Mouse (Mus musculus) intestine, embryonic 15.5 days (tissue): Measurements from ENCODE around the gene Rgma. TPM values are rescaled to one million over a fixed set of nuclear protein-coding genes. Genes with fewer than 3 reads are reported as not detected.

Experiments
- ATAC-seq: fragments of 200-750 bp; cut with Nextera tagmentation; 2 replicates; pipeline ENCODE4 v1.8.0; 2017; ENCODE audit warnings: moderate TSS enrichment, moderate library complexity
- H3K27ac ChIP-seq: fragments of 300-500 bp; sonication (generic); 2 replicates; pipeline ENCODE4 v1.5.1; 2015; ENCODE audit warnings: mild to moderate bottlenecking, inconsistent platforms
- H3K27me3 ChIP-seq: fragments of 300-500 bp; sonication (generic); replicated peaks from 2 replicates; pipeline ENCODE4 v1.6.1; 2015; ENCODE audit warnings: inconsistent platforms
- H3K36me3 ChIP-seq: fragments of 300-500 bp; sonication (generic); 2 replicates; pipeline ENCODE4 v1.6.1; 2015; ENCODE audit warnings: inconsistent platforms
- H3K4me1 ChIP-seq: fragments of 300-500 bp; sonication (generic); replicated peaks from 2 replicates; pipeline ENCODE4 v1.6.1; 2015; ENCODE audit warnings: inconsistent platforms
- H3K4me2 ChIP-seq: fragments of 300-500 bp; sonication (generic); replicated peaks from 2 replicates; pipeline ENCODE4 v1.6.1; 2015; ENCODE audit warnings: mild to moderate bottlenecking, inconsistent platforms
- H3K4me3 ChIP-seq: fragments of 300-500 bp; sonication (generic); replicated peaks from 2 replicates; pipeline ENCODE4 v1.5.1; 2015; ENCODE audit warnings: inconsistent platforms
- H3K9ac ChIP-seq: fragments of 300-500 bp; sonication (generic); 2 replicates; pipeline ENCODE4 v1.6.1; 2015; ENCODE audit warnings: inconsistent platforms
- H3K9me3 ChIP-seq: fragments of 300-500 bp; sonication (generic); 2 replicates; pipeline ENCODE4 v1.6.1; 2016; ENCODE audit warnings: inconsistent platforms
- WGBS: fragments of 180-500 bp; shearing (Covaris S2); methylation state at CpG from one replicate; pipeline ENCODE4 v1.1.7; 2015; 5-methylcytosine and 5-hydroxymethylcytosine counted together
- polyA plus RNA-seq: library from polyadenylated mRNA; unstranded; fragments of >200 nt; fragmentation: Nextera tagmentation; extraction: Ambion mirVana; gene quantifications from 2 replicates; pipeline ENCODE4 v1.2.1, GENCODE M21; 2015

The Rgma gene
- polyA plus RNA-seq, 1 experiment from 2014 or later: 7.4 TPM

DNA sequence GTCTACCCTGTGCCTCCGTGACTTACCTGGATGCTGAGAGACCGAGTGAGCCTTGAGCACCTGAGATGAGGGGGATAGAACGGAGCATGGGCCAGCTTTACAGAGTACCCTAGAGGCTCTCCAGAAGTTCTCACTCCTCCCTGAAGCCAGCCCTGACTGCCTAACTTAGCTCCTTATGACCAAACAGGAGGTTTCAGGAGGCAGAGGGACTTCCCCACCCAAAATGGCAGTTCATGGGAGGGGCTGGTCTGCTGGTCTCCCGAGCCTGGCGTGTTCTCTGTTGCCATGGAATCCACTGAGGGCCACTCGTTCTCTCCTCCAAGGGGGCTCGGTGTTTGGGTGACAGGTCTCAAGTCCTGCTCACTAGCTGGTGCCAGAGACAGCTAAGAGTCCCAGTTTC lies 36.2 kb downstream of the Rgma start:
- no peaks in the 10 kb centered on the region for H3K4me1 ChIP-seq
- H3K4me3 ChIP-seq: no peak overlapping the region
- H3K9ac ChIP-seq: no peak overlapping the region
- H3K27ac ChIP-seq: no peak overlapping the region
- H3K9me3 ChIP-seq: no peaks in the 10 kb centered on the region
- WGBS: 74% methylated on average over 7 of the region's 7 CpGs
- ATAC-seq: no peak
- no peak overlapping the region for H3K4me2 ChIP-seq
- H3K27me3 ChIP-seq: no peaks in the 10 kb centered on the region
- H3K36me3 ChIP-seq: no peaks in the 10 kb centered on the region; the same call in 1 of the 2 replicates

DNA sequence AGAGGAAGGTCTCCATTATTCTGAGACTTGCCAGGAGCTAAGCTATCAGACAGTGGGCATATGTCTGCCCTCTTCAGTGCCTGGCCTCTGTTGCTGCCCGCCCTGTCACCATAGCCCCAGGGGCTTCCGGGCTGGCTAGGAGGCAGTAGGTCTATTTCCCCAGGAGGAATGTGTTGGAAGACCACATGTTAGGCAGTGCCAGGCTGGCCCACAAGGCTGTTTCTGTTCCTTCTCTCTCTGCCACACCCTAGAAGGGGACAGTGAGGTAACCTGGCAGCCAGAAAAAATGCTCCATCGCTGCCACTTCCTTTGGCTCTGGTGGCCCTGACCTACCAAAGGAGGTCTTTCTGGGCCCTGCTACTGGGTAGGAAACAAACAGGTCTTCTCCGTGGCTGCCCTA lies 36.7 kb downstream of the Rgma start:
- no peaks in the 10 kb centered on the region for H3K4me1 ChIP-seq
- H3K4me2 ChIP-seq: no peak overlapping the region
- H3K9ac ChIP-seq: no peak overlapping the region
- no peaks in the 10 kb centered on the region for H3K9me3 ChIP-seq
- no peaks in the 10 kb centered on the region for H3K27me3 ChIP-seq
- H3K27ac ChIP-seq: no peak overlapping the region
- WGBS: 79% methylated on average over 4 of the region's 4 CpGs
- H3K36me3 ChIP-seq: no peaks in the 10 kb centered on the region; the same call in 1 of the 2 replicates
- no peak for ATAC-seq
- no peak overlapping the region for H3K4me3 ChIP-seq

- no peak overlapping the region for H3K9ac ChIP-seq
- H3K4me1 ChIP-seq: no peaks in the 10 kb centered on the region
- no peak overlapping the region for H3K4me2 ChIP-seq
- no peaks in the 10 kb centered on the region for H3K9me3 ChIP-seq
- no peaks in the 10 kb centered on the region; the same call in 1 of the 2 replicates for H3K36me3 ChIP-seq
- H3K27ac ChIP-seq: no peak overlapping the region
- whole genome bisulfite sequencing: 73% methylated on average over 7 of the region's 7 CpGs
- ATAC-seq: no peak
- H3K27me3 ChIP-seq: no peaks in the 10 kb centered on the region
- H3K4me3 ChIP-seq: no peak overlapping the region
Observed at GRCm38 (mm10) chr7:73412419-73412818, 37.1 kb downstream of the Rgma start.

GRCm38 (mm10) chr7:73414192-73414591 lies 38.9 kb downstream of the Rgma start:
- Histone ChIP-seq H3K9ac (no peak overlapping the region), H3K4me1 (0 out of 2 replicates have a peak, but pooled peaks cover 1% of the 10 kb centered on the region), H3K9me3 (no peaks in the 10 kb centered on the region), H3K36me3 (no peaks in the 10 kb centered on the region; the same call in 1 of the 2 replicates), H3K27me3 (no peaks in the 10 kb centered on the region), H3K4me3 (no peak overlapping the region), H3K27ac (no peak overlapping the region), H3K4me2 (no peak overlapping the region)
- 73% methylated on average over 9 of the region's 14 CpGs for WGBS
- no peak for ATAC-seq

- whole genome bisulfite sequencing: 47% methylated on average over 7 of the region's 7 CpGs
- H3K9me3 ChIP-seq: no peaks in the 10 kb centered on the region
- H3K9ac ChIP-seq: no peak overlapping the region
- no peak overlapping the region for H3K27ac ChIP-seq
- H3K27me3 ChIP-seq: no peaks in the 10 kb centered on the region
- no peak for ATAC-seq
- H3K4me3 ChIP-seq: no peak overlapping the region
- no peaks in the 10 kb centered on the region for H3K36me3 ChIP-seq
- no peak overlapping the region for H3K4me2 ChIP-seq
- 0 out of 2 replicates have a peak, but pooled peaks cover 3% of the 10 kb centered on the region for H3K4me1 ChIP-seq
Observed at GRCm38 (mm10) chr7:73419375-73419774, 44.1 kb downstream of the Rgma start.

DNA sequence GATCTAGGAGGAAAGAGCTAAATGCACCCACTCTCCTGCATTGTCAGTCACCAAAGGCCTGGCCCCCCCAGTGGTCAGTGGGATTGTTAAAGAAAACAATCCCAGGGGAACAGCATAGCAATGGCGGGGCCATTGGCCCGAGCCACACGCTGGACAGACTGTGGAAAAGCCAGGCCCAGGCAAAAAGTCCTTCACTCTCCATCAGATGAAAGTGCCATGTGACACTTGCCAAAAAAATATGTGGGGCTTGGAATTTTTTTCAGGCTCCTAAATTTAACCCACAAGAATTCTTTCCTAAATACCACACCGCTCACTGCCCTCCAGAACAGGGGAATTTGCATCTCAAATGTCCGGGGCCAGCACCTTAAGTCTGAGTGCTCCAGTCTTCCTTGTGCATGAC lies 45.5 kb downstream of the Rgma start:
- Histone ChIP-seq H3K27ac (no peak overlapping the region), H3K9ac (no peak overlapping the region), H3K9me3 (no peaks in the 10 kb centered on the region), H3K27me3 (no peaks in the 10 kb centered on the region), H3K4me3 (no peak overlapping the region), H3K36me3 (no peaks in the 10 kb centered on the region), H3K4me2 (no peak overlapping the region), H3K4me1 (0 out of 2 replicates have a peak, but pooled peaks cover 3% of the 10 kb centered on the region)
- no peak for ATAC-seq
- WGBS: 77% methylated on average over 5 of the region's 5 CpGs

GRCm38 (mm10) chr7:73421278-73422015 lies 46.1 kb downstream of the Rgma start:
- 54% methylated on average over 9 of the region's 9 CpGs for WGBS
- no peak for ATAC-seq
- no peaks in the 10 kb centered on the region for H3K9me3 ChIP-seq
- H3K4me3 ChIP-seq: no peak overlapping the region
- H3K4me2 ChIP-seq: no peak overlapping the region
- no peak overlapping the region for H3K27ac ChIP-seq
- no peaks in the 10 kb centered on the region for H3K36me3 ChIP-seq
- H3K27me3 ChIP-seq: no peaks in the 10 kb centered on the region
- 0 out of 2 replicates have a peak, but pooled peaks cover 3% of the 10 kb centered on the region for H3K4me1 ChIP-seq
- no peak overlapping the region for H3K9ac ChIP-seq

- peak; percentile 50 for ATAC-seq
Observed at GRCm38 (mm10) chr7:73422223-73423113, 47.2 kb downstream of the Rgma start.

GRCm38 (mm10) chr7:73423236-73423635 lies 47.9 kb downstream of the Rgma start:
- 69% methylated on average over 13 of the region's 13 CpGs for WGBS
- ATAC-seq: no peak
- no peaks in the 10 kb centered on the region for H3K27me3 ChIP-seq

More at GRCm38 (mm10) chr7:73422223-73423113, 47.2 kb downstream of the Rgma start:
- Histone ChIP-seq H3K27me3 (no peaks in the 10 kb centered on the region), H3K27ac (no peak overlapping the region), H3K4me3 (no peak overlapping the region), H3K4me2 (no peak overlapping the region), H3K9ac (no peak overlapping the region), H3K9me3 (no peaks in the 10 kb centered on the region), H3K4me1 (0 out of 2 replicates have a peak, but pooled peaks cover 9% of the 10 kb centered on the region), H3K36me3 (no peaks in the 10 kb centered on the region)
- WGBS: 27% methylated on average over 12 of the region's 12 CpGs

DNA sequence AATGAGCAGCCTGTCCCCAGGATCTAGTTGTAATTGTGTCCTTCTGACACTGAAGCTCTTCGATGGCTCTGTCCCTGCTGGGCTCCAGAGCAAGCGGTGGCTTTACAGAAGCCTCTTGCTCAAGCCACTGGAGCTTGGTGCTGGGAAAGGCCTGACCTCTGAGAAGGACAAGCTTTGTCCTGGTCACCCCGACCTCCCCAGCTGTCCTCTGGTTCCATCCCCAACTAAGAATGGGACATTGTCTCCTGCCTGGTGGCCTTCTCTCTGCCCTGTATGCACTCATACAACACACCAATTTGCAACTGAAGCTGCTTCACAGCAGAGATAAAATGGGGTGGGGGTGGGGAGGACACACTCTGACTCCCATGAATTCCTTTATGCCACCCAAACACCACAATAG lies 48.9 kb downstream of the Rgma start:
- H3K27me3 ChIP-seq: no peaks in the 10 kb centered on the region
- H3K4me1 ChIP-seq: 0 out of 2 replicates have a peak, but pooled peaks cover 7% of the 10 kb centered on the region
- no peak overlapping the region for H3K4me2 ChIP-seq
- ATAC-seq: no peak
- H3K9ac ChIP-seq: no peak overlapping the region
- H3K36me3 ChIP-seq: peaks cover 11% of the 10 kb centered on the region
- 72% methylated on average over 3 of the region's 3 CpGs for WGBS
- H3K27ac ChIP-seq: no peak overlapping the region; the same call in 1 of the 2 replicates
- no peak overlapping the region for H3K4me3 ChIP-seq
- no peaks in the 10 kb centered on the region for H3K9me3 ChIP-seq

More at GRCm38 (mm10) chr7:73423236-73423635, 47.9 kb downstream of the Rgma start:
- Histone ChIP-seq H3K27ac (no peak overlapping the region), H3K4me1 (0 out of 2 replicates have a peak, but pooled peaks cover 9% of the 10 kb centered on the region), H3K9ac (no peak overlapping the region), H3K36me3 (0 out of 2 replicates have a peak, but pooled peaks cover 3% of the 10 kb centered on the region), H3K4me2 (no peak overlapping the region), H3K9me3 (no peaks in the 10 kb centered on the region), H3K4me3 (no peak overlapping the region)

- Histone ChIP-seq H3K4me3 (no peak overlapping the region), H3K27me3 (no peaks in the 10 kb centered on the region), H3K4me1 (0 out of 2 replicates have a peak, but pooled peaks cover 5% of the 10 kb centered on the region), H3K36me3 (peaks cover 16% of the 10 kb centered on the region), H3K9ac (no peak overlapping the region), H3K27ac (no peak overlapping the region), H3K9me3 (no peaks in the 10 kb centered on the region), H3K4me2 (no peak overlapping the region)
- 60% methylated on average over 3 of the region's 3 CpGs for WGBS
- no peak for ATAC-seq
Observed at GRCm38 (mm10) chr7:73424705-73425104, 49.4 kb downstream of the Rgma start.

- ATAC-seq: no peak
- Histone ChIP-seq H3K36me3 (peaks cover 18% of the 10 kb centered on the region), H3K9ac (no peak overlapping the region), H3K4me2 (no peak overlapping the region), H3K4me1 (0 out of 2 replicates have a peak, but pooled peaks cover 5% of the 10 kb centered on the region), H3K9me3 (no peaks in the 10 kb centered on the region), H3K4me3 (no peak overlapping the region), H3K27ac (no peak overlapping the region), H3K27me3 (no peaks in the 10 kb centered on the region)
- WGBS: 91% methylated on average over 7 of the region's 7 CpGs
Observed at GRCm38 (mm10) chr7:73425451-73425850, 50.1 kb downstream of the Rgma start.
